Mouse (Mus musculus) heart, postnatal 25 days (tissue): ENCODE results near the gene Olfr1423. TPM values are rescaled to one million over a fixed set of nuclear protein-coding genes. Genes with fewer than 3 reads are reported as not detected.
"Not testable (repeated sequence)": the region's sequence is repeated elsewhere in the genome, so short reads cannot be mapped to it uniquely, and the experiment has no call there.

Experiments used
- DNase-seq: peaks from one replicate; pipeline ENCODE4 v3.0.0; 2022; ENCODE audit warnings: low spot score
- intact Hi-C: fragments of 180-260 bp; cut with DNase I; formaldehyde crosslinking; loops from one replicate; pipeline ENCODE4 v1.15.1; 2025
- total RNA-seq, 2 experiments: library from RNA; stranded (reverse); gene quantifications; 2 replicates each; pipeline ENCODE4 v1.2.3; 2021

The Olfr1423 gene
- total RNA-seq, 2 experiments from 2014 or later, result not detected

DNA sequence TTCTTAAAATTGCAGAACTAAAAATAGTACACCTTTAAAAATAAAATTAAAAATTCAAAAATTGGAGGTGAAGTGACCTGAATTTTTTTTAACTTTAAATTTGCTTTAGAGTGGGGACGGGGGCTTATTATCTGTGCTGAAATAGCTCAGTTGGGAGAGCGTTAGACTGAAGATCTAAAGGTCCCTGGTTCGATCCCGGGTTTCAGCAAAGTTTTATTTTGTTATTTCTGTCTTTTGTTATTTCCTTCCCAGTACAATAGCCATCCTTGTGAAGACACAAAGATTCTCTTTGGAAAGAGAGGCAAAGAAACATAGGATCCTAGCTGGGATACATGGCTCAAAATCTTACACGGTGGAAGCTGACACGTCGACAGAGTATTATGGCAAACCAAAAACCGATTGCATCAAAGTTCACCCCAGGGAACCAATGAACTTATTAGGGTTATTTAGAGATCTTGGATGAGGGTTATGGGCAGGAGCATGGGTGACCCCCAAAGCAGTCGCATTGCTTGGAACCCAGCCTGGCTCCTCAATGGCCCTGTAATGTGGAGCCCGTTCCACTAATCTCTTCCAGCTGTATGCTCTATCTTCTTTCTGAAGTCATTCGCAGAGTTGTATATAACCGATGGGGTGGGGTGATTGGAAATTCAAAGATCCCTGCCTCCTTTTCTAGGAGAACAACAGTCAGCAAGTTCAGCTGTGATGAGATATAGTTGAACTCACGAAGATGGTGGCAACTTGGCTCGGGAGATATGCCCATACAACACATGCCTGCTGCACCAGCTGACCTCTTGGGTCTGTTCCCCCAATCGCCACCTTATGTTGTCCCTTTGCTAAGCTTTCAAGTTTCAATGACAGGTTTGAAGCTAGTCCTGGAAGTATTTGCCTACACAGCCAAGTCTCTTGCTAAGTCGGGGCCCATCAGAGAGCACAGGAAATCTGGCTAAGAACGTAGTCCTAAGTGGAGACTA lies 32.4 kb downstream of the Olfr1423 start:
- intact Hi-C loops, result loop anchor here (2.0 to 5.0 kb wide), 2 partner anchors 42 to 231 kb away; no protein-coding TSS in a partner anchor
- DNase-seq, result no peak

DNA sequence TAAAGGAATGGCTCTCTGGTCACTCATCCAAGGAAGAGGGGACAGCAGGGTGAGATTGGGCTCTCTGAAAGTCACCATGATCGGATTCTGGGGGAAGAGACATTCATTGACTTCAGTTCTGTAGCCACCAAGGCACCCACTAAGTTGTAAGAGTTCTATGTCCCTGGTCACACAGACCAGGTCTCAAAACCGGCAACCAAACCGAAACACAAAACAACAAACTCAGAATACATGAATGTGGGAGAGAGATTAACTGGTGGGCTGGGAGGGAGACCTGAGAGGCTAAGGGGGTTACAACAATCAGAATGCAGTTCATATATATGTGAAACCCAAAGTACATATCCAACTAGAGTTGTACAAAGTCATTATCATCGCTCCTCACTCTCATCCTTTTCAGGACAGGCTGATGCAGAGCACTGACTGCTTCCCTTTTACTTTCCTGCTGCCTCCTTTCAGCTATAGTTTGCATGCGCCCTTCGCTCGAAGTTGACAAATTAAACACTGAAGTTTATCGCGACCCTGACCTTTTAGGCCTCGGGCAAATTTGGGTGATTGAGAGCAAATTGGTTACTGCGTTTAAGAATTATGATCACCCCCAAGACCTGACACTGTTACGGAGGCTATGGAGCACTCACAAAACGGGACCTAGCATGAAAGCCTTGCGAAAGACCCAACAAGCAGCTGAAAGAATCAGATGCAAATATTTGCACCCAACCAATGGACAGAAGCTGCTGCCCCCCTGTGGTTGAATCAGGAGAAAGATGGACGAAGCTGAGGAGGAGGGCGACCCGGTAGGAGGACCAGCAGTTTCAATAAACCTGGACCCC lies 33.8 kb downstream of the Olfr1423 start:
- intact Hi-C loops, result loop anchor here (5.0 kb wide), 1 partner anchor 230 kb away; no protein-coding TSS in a partner anchor
- no peak for DNase-seq

DNA sequence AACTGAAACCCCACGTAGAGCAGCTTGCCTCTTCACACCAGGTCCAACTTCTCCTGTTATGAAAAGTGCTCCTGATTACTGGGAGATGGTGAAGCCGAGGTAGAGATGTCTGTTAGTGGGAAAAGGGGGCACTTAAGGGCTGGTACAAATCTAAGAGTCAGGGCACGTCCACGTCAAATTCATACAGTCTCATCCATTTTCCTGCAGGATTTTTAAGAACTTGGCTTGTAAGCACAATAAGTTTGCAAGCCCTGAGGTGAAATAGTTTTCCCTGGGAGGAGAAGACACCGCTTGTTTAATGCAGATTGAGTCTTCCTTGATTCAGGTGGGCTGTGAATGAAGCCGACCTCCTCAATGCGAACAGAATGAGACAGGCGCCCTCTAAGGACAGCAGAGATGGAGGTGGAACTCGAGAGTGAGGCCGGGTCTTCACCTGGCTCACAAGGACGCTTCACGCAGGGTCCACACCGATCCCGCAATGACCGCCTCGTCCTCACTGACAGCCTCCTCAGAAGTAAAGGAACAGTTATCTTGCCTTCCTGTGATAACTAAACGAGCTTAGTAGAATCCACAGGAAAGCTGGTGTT lies 34.7 kb downstream of the Olfr1423 start:
- no peak for DNase-seq
- intact Hi-C loops, result loop anchor here (5.0 kb wide), 1 partner anchor 229 kb away; no protein-coding TSS in a partner anchor

DNA sequence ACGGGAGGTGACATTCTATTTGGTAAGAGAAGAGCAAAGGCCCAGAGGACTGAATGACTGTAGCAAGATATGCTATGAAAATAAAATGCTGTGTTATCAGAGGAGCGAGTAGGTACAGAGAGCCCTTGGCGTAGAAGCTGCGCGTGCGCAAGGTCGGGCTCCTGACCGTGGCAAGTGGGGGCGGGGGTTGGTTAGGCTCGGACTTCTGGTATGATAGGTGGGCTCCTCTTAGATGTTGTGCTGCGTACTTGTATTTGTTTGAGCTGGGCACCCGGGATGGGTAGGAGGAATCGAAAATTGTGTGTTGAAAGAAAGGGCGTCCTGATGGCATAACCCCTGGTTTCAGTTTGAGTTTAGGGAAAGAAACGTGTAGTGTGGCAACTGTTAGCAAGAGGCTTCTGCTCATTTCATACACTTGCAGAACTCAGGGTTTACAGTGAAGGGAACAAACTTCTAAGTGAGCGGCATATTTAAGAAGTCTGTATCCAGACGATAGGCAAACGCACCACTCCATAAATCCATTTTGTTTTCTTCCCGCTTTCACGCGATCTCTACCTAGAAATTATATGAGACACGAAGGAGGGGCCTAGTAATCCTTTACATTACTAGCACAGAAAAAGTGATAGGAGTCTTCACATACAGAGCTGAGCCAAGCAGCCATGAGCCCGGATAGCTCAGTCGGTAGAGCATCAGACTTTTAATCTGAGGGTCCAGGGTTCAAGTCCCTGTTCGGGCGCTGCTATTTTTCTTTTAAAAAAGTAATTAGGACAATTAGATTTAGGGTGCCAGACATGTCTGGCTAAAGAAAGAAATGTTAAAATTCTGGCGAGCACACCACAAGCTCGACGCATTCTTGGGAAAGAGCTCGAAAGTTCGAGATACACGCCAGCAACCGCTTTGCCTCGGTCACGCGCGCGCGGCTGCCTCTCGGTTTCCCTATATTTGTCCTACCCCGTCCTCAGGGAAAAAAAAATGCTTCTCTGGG lies 35.4 kb downstream of the Olfr1423 start:
- peak; percentile 63 for DNase-seq
- intact Hi-C loops, result loop anchor here (5.0 kb wide), 1 partner anchor 228 kb away; no protein-coding TSS in a partner anchor

DNA sequence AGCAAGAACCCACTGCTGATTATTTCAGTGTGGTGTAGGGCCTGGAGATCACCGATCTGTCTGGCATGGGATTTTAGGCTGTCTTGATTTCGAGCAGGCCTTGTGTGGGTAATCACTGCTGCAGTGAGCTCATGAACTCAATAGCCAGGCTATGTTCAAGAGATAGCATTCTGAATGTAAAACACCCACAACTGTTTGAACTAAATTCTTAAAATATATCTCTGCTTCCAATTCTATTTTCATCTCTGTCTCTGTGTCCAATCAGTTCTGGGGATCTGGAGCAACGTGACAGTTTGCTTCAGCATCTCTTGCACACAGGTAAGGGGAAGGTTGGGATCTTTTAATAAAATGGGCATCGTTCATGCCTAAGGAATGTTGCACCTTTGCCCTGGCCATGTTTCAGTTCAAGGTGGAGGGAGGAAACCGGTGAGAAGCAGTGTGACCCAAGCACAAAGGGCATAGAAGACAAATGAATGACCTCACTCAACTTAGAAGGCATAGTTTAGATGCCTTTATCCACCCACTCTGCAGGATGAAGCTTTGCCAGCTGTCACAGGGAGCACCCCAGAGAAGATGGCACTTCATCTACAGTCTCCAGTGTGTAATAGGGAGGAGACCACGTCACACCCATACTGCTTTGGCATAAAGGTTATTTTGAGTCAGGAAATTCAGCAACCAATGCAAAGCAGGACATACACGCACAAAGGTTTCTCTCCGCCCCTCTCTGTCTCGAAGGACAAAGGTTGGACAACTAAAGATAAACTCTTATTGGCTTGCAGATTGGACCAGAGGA lies 36.7 kb downstream of the Olfr1423 start:
- no peak for DNase-seq
- intact Hi-C loops, result loop anchor here (5.0 kb wide), 1 partner anchor 227 kb away; no protein-coding TSS in a partner anchor

DNA sequence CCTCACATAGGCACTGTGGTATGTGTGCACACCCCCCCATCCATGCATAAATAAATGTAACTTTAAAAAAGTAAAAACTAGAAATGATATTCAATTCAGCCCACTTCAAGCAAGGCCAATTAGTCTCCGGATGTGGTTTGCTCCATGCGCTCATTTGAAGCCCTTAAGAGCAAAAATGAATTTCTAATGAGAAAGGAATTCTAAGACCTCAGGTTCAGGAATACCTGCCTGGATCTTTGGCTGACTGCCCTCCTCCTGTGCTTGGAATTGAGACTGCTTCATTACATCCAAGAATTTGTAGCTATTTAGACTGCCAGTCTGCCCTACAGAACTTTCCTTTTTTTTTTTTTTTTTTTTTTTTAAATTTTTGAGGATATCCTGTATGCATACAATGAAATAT lies 37.5 kb downstream of the Olfr1423 start:
- intact Hi-C loops, result no loop called here
- DNase-seq, result no peak

DNA sequence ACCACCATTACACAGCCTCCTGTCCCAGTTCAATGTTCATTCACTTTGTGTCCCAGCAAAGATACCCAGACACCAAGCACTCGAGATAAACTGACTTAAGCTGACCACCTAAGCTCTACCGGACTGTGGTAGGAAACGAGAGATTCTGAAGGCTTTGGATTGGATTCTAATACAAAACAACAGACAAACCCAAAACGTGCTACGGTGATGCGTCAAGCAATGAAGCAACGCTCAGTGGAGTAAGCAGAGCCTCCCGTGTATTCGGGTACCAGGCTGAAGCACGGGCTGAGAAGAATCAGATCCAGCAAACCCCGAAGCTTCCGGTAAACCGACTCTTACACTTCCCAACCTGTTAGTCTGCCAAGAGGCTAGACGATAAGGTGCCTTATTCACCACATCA lies 38.3 kb downstream of the Olfr1423 start:
- intact Hi-C loops, result no loop called here
- no peak for DNase-seq

DNA sequence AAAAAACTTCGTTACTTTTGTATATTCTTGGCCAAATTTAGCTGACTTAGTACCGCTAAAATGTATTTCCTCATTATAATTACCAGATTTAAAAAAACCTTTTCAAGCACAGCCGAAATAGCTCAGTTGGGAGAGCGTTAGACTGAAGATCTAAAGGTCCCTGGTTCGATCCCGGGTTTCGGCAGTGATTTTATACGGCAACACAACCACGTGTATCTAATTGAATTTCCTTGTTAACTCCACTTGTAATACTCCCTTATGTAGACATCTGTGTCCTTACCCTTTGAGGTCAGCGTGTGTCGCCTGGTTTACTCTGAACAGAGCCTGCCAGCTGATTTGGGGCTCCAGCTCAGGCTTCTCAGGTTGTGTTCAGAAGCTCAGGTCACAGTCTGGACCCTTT lies 39.0 kb downstream of the Olfr1423 start:
- intact Hi-C loops, result no loop called here
- peak; percentile 21 for DNase-seq

DNA sequence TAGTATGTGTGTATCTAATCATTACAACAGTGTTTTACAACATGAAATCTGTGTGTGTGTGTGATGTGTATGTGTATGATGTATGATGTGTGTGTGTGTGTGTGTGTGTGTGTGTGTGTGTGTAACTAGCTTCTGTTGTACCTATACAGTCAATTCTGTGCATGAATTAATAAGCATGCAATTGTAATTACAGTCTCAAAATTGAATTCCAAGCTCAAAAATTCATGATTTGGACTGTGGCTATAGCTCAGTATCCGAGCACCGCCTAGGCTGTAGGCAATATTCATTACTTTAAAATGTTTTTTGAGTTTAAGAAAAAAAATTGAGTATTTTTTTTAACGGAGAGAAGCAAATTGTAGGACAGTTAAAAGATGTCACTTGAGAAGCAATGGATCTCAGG lies 39.4 kb downstream of the Olfr1423 start:
- intact Hi-C loops, result no loop called here
- no peak for DNase-seq

DNA sequence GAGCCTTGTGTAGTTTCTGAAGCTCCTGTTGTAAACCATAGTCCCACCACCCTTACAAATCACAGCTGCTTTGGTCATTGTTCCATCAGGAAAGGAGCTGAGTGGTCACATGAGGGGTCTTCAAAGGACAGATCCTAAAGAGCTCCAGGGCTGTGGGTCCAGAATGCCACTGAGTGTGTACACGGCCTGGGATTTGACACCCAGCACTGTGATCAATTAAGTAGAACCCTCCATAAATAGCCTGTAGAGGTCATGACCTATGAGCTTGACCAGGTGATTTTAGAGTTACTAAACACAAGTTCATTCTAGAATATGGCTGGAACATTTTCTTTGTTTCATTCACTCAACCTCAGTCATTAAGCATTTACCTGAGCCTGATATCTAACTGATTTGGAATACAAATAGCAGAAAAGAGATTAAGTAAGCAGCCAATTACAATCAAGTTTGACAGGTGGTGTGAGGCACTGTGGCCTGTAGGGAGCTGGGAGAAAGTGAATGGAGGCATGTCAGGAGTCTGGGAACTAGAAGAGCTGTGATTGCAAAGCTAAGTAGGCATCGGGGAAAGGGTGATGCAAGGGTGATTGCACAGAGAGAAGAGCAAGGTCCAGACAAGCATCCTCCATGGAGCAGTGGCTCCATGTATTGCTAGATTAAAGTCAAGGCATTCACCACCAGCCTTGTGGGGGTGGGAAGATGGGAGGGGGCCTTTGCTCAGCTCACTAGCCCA lies 45.2 kb downstream of the Olfr1423 start:
- DNase-seq, result no peak
- intact Hi-C loops, result no loop called here

DNA sequence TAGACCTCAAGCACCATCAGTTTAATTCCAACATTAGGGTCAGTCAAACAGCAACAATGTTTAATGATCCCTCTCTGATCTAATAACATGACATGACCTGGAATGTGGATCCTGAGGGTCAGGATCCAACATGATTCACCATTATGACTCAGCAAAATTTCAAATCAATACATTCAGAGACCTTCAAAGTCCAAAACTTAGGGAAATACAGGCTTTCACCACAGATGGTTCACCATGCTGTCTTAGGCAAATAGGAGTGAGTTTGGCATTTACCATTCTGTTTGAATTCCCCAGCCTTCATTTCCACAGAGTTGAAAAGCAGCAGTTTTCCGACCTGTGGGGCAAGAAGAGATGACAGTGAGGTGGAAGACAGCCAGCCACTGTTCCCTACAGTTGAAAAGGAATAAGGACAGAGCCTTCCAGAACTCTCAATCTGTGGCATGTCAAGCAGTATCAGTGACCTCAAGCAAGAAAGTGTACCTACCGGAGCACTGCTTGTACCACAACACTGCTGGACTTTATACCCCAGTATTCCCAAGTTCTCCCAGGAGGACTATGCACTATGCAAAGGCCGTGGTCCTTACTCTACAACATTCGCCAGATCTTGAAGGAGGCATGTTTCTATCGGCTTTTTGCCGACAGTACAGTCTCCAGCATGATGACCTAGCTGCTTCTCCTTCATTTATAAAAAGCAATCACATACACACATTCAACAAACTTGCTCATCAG lies 46.2 kb downstream of the Olfr1423 start:
- intact Hi-C loops, result no loop called here

DNA sequence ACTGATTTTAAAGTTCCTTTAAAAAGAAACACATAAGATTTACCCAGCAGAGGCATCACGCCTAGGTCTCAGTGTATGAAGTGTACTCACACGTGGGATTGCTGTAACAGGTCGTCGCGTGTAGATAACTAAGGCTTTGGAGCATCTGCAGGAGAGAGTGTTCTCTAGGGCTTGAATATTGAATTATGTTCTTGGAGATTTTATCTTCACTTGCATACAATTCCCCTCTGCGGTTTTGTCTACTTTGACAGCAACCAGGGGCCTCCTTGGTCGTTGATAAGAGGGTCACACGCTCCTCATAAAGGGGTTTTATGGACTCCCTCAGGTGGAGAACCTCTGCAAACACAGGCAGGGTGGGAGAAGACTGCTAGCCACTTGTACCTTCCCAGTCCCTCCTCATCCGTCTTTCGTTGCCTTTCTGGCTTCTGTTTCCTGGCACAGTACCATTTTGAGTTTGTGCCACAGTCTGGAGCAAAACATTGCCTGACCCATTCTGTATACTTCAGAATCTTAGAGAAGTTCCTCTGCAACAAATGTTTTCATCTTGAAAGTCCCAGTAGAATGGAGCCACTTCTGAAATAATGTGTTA lies 48.6 kb downstream of the Olfr1423 start:
- intact Hi-C loops, result no loop called here
- DNase-seq, result no peak

More for the DNA sequence above, 46.2 kb downstream of the Olfr1423 start:
- no peak for DNase-seq

DNA sequence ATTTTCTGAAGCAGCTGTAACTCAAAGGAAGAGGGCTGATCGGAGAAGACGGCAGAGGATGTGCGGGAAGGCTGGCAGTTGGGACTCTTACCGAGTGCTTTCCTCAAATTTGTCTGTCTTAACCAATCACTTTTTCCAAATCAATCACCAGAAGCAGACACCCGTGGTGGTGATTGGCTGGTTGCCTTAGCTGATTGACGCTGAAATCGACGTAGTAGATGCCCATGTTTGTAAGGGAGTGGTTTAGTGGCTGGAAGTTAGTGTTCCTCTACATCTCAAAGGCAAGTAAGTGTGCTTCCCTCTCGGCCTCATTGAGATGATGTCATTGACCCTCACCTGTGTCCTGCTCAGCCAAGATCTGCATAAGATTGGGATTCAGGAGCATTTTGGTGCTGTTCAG lies 49.1 kb downstream of the Olfr1423 start:
- DNase-seq, result no peak
- intact Hi-C loops, result no loop called here

DNA sequence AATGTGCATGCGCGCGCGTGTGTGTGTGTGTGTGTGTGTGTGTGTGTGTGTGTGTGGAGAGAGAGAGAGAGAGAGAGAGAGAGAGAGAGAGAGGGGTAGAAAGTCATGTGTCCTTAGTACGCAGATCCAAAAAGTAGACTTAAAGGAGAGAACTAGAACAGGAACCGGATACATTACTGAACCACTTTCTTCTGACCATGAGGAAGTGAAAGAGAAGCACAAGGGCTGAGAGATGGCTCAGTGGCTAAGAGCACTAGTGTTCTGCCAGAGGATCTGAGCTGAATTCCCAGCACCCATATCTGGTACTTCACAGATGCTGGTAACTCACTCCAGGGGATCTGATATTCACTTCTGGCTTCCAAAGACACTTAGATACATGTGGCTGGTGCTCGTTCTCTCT lies 51.8 kb downstream of the Olfr1423 start:
- no peak for DNase-seq
- intact Hi-C loops, result no loop called here

DNA sequence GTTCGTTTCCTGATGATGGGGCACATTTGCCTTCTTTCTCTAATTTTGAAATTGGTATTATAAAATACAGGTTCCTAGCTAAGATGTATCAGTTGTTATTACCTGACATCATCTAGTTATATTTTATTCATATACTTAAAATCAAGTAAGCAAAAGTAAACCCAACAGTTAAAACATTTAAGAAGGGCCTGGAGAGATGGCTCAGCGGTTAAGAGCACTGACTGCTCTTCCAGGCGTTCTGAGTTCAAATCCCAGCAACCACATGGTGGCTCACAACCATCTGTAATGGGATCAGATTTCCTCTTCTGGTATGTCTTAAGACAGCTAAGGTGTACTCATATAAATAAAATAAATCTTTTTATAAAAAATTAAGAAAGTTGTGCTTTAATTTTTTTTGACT lies 53.3 kb downstream of the Olfr1423 start:
- intact Hi-C loops, result no loop called here
- DNase-seq, result no peak

DNA sequence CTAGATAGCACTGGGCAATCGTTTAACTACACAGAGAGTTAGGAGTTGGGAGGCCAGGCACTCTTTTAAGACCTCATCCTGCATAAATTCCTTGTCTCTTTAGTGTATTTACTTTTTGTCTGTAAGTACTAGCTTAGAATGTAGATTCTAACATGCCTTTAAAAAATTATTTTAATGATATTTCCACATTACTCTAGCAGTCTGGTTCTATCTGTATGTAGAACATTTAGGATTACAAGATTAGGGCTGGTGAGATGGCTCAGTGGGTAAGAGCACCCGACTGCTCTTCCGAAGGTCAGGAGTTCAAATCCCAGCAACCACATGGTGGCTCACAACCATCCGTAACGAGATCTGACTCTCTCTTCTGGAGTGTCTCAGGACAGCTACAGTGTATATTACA lies 56.5 kb downstream of the Olfr1423 start:
- DNase-seq, intact Hi-C loops: not testable (repeated sequence)
